Mouse (Mus musculus) embryonic fibroblast, embryonic 13.5 days (primary cell): ENCODE data around the gene Vps36.

Source experiments
- CTCF ChIP-seq: IDR thresholded peaks from 2 replicates; pipeline ENCODE4 v1.5.1; 2011; ENCODE audit warnings: mild to moderate bottlenecking, control low read depth, low read length, moderate library complexity, borderline replicate concordance; ENCODE audit not compliant: insufficient read depth
- POLR2A ChIP-seq: IDR thresholded peaks from 2 replicates; pipeline ENCODE4 v1.6.1; 2011; ENCODE audit warnings: low read depth, mild to moderate bottlenecking, control low read depth, low read length, moderate library complexity

DNA sequence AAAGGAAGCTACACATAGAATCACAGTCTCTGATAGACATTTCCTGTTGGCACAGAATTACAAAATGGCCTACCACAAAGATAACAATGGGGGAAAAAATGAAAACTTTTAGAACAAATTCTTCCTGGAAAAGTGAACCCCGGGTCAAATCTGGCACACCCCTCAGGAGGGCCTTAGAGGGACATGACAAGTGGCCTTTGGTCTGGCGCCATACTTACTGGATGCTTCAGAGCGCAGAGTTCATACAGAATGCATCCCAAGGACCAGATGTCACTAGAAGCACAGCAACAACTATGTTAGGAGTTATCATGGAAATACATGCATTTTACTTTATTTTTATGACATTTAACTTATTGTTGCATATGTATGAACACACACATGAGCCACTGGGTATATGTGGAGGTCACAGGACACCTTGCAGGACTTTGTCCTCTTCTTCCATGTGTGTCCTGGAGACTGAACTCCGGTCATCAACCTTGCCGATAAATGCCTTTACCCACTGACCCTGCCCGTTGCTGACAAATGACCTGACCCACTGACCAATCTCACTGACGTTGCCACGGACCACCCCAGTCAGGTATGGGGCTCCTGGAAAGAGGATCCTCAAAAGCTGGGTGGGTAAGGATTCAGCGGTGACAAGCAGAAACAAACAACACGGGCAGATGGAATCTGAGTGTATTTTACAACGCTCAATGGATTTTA is 42.8 kb upstream of the Vps36 start:
- TF ChIP-seq CTCF (no peak), POLR2A (no peak)
